Mouse (Mus musculus): ENCODE data around the gene Ube2l3. TPM values are rescaled to one million over a fixed set of nuclear protein-coding genes. Genes with fewer than 3 reads are reported as not detected.
"Not testable (repeated sequence)": the region's sequence is repeated elsewhere in the genome, so short reads cannot be mapped to it uniquely, and the experiment has no call there.

The Ube2l3 gene
- polyA plus RNA-seq, 1 experiment from 2014 or later = 310 TPM

DNA sequence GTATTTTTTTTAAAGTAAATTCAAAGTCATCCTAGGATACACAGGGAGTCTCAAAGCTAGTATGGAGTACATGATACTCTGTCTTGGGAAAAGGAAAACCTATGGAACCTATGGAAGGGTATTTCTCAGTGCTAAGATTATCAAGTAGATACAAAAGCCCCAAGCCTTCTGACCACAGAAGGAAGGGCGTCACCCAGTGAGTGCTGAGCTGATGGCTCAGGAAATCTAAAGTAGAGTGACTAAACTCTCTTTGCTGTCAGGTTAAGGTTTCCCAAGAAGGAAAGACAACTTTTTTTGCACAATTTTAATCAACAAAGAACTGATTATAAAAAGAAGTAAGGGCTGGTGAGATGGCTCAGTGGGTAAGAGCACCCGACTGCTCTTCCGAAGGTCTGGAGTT is 22.7 kb downstream of the Ube2l3 start:
- no peaks in the 10 kb centered on the region for H3K9me3 ChIP-seq (replicated peaks)
- no peak overlapping the region for H3K27ac ChIP-seq (ENCODE audit: poor library complexity, severe bottlenecking)
- H3K4me2 ChIP-seq = no peak overlapping the region
- ATAC-seq (ENCODE audit: insufficient number of reproducible peaks, low FRiP score) = no peak
- H3K9ac ChIP-seq = no peak overlapping the region
- no peak overlapping the region for H3K4me3 ChIP-seq
- WGBS = 86% methylated on average over 3 of the region's 3 CpGs
- no peaks in the 10 kb centered on the region for H3K27me3 ChIP-seq (replicated peaks)
- H3K4me1 ChIP-seq (replicated peaks) = peaks cover 24% of the 10 kb centered on the region
- peaks cover 30% of the 10 kb centered on the region for H3K36me3 ChIP-seq

DNA sequence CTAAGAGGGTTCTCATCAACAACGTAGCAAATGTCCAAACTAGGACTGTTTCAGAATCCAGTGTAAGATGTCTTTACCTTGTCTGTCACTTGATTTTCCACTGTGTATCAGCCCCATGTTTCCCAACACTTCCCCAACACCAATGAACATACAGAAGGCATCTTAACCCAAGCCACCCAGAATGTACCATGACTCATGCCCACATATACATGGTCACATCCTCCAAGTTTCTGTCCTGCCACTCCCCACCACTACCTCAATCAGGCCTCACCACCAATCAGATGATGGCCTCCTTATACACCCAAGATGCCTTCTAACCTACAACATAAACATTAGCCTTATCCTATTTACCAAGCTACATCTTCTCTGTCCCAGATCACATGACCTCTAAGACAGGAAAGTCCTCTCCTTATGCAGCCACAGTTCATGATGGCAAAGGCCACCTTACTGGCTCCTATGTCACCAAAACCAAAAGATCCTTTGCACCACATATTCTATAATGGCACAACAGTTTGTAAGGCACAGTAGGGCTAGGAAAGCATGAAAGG is 24.8 kb downstream of the Ube2l3 start:
- no peak overlapping the region for H3K4me2 ChIP-seq
- H3K27ac ChIP-seq (ENCODE audit: poor library complexity, severe bottlenecking) = no peak overlapping the region
- H3K9ac ChIP-seq = no peak overlapping the region
- peaks cover 38% of the 10 kb centered on the region for H3K36me3 ChIP-seq
- no peak for ATAC-seq (ENCODE audit: insufficient number of reproducible peaks, low FRiP score)
- no peaks in the 10 kb centered on the region for H3K9me3 ChIP-seq (replicated peaks)
- no peak overlapping the region for H3K4me3 ChIP-seq
- H3K27me3 ChIP-seq (replicated peaks) = no peaks in the 10 kb centered on the region
- peaks cover 22% of the 10 kb centered on the region for H3K4me1 ChIP-seq (replicated peaks)
- 89% methylated on average over 1 of the region's 1 CpGs for WGBS

DNA sequence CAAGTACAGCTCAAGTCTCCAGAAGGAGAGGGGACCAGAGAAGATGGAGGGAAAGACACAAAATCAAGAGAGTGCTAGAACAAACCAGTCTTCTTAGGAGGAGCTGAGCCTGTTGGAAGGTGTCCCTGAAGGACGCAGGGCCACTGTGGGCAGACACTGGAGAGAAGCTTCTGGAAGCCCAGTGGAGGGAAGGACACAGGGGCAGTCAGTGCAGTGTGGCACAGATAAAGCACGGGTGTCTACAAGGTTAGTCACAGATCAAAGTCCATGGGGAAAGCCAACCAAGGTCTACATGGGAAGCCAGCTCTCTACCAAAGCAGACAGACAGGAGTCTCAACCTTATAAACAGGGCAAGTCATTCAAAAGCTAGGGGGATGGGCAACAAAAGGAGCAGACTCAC is 26.7 kb downstream of the Ube2l3 start:
- H3K4me3 ChIP-seq = no peak overlapping the region
- no peak overlapping the region for H3K27ac ChIP-seq (ENCODE audit: poor library complexity, severe bottlenecking)
- whole genome bisulfite sequencing = 78% methylated on average over 2 of the region's 2 CpGs
- no peak for ATAC-seq (ENCODE audit: insufficient number of reproducible peaks, low FRiP score)
- H3K9ac ChIP-seq = no peak overlapping the region
- H3K27me3 ChIP-seq (replicated peaks) = no peaks in the 10 kb centered on the region
- no peak overlapping the region for H3K4me2 ChIP-seq
- no peaks in the 10 kb centered on the region for H3K9me3 ChIP-seq (replicated peaks)
- peaks cover 7% of the 10 kb centered on the region for H3K4me1 ChIP-seq (replicated peaks)
- H3K36me3 ChIP-seq = peaks cover 54% of the 10 kb centered on the region

DNA sequence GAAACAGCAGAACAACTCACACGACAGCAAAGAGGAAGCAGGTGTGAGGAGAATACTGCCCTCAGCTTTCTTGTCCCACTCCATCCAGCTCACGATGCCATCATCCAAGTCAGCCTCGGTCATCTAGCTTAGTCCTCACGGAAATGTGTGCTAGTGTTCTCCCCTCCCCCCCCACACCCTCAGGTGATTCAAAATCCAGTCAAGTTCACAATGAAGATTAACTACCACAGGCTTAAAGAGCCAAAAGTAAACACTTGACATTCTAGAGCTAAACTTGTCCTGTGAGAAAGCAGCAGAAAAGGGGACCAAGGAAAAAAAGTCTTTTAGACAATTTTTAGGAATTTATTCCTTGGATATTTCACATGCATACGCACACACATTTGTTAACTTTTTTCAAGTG is 34.4 kb downstream of the Ube2l3 start:
- Histone ChIP-seq H3K36me3 (peaks cover 68% of the 10 kb centered on the region), H3K9me3 (replicated peaks) (no peaks in the 10 kb centered on the region), H3K9ac (no peak overlapping the region), H3K4me1 (replicated peaks) (no peaks in the 10 kb centered on the region), H3K27me3 (replicated peaks) (no peaks in the 10 kb centered on the region), H3K4me2 (no peak overlapping the region), H3K4me3 (no peak overlapping the region), H3K27ac (ENCODE audit: poor library complexity, severe bottlenecking) (no peak overlapping the region)
- no peak for ATAC-seq (ENCODE audit: insufficient number of reproducible peaks, low FRiP score)
- 91% methylated on average over 5 of the region's 5 CpGs for WGBS

DNA sequence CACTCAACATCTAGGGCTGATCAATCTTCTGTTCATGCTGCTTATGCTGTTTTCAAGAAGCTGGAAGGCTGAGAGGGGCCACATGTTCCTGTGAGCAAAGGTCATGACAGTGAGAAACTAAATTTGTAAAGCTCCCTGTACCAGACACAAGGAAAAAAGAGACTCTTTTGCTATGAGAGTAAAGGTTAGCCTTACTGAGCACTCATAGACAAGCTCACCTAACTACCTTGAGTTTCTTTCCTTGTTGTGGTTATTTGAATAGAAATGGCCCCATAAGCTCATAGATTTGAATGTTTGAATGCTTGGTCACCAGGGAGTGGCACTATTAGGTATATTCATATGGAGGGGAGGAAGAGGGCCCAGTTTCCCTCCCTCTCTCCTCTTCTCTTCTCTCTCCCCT is 35.3 kb downstream of the Ube2l3 start:
- no peaks in the 10 kb centered on the region for H3K4me1 ChIP-seq (replicated peaks)
- H3K4me3 ChIP-seq = no peak overlapping the region
- H3K9ac ChIP-seq = no peak overlapping the region
- no peak for ATAC-seq (ENCODE audit: insufficient number of reproducible peaks, low FRiP score)
- H3K9me3 ChIP-seq (replicated peaks) = no peaks in the 10 kb centered on the region
- H3K27me3 ChIP-seq (replicated peaks) = no peaks in the 10 kb centered on the region
- no peak overlapping the region for H3K4me2 ChIP-seq
- H3K27ac ChIP-seq (ENCODE audit: poor library complexity, severe bottlenecking) = no peak overlapping the region
- peaks cover 60% of the 10 kb centered on the region for H3K36me3 ChIP-seq

DNA sequence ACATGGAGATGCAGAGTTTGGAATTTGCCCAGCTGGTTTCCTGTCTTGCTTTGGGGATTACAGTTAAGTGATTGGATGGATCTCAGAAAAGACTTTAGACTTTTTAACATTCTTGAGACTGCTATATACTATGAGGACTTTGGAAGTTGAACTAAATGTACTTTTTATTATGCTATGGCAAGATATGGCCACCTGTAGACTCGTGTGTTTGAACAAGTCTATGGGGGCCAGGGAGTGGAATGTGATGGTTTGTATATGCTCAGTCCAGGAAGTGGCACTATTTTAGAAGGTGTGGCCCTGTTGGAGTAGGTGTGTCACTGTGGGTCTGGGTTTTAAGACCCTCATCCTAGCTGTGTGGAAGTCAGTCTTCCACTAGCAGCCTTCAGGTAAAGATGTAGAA is 37.0 kb downstream of the Ube2l3 start:
- peaks cover 52% of the 10 kb centered on the region for H3K36me3 ChIP-seq
- not testable (repeated sequence) for H3K9me3 ChIP-seq (replicated peaks); H3K27ac ChIP-seq (ENCODE audit: poor library complexity, severe bottlenecking); H3K4me1 ChIP-seq (replicated peaks); H3K27me3 ChIP-seq (replicated peaks); H3K4me2 ChIP-seq; ATAC-seq (ENCODE audit: insufficient number of reproducible peaks, low FRiP score); H3K9ac ChIP-seq; H3K4me3 ChIP-seq
- 86% methylated on average over 1 of the region's 1 CpGs for WGBS

DNA sequence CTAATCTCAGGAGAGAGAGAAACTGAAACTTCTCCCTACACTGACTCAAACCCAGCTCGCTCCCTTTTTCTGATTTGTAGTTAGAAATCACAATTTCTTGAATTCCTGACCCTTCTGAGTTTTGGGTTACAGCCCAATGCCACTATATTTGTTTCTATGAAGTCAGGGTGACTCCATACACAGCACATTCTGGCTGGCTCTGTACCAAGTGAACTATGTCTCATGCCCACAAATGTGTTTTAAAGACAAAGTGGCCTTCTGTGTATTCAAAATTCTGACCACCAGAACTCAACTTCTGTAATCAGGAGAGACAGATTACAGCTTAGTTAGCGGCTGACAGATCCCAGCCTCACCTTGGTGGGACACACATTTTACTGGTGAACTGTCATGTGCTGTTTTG is 48.1 kb downstream of the Ube2l3 start:
- no peak overlapping the region for H3K4me2 ChIP-seq
- H3K9me3 ChIP-seq (replicated peaks) = no peaks in the 10 kb centered on the region
- no peak for ATAC-seq (ENCODE audit: insufficient number of reproducible peaks, low FRiP score)
- 70% methylated on average over 2 of the region's 2 CpGs for WGBS
- no peak overlapping the region for H3K9ac ChIP-seq
- H3K4me1 ChIP-seq (replicated peaks) = peaks cover 4% of the 10 kb centered on the region; the same call in 1 of the 2 replicates
- peaks cover 69% of the 10 kb centered on the region for H3K36me3 ChIP-seq
- no peak overlapping the region for H3K4me3 ChIP-seq
- no peaks in the 10 kb centered on the region for H3K27me3 ChIP-seq (replicated peaks)
- H3K27ac ChIP-seq (ENCODE audit: poor library complexity, severe bottlenecking) = no peak overlapping the region

DNA sequence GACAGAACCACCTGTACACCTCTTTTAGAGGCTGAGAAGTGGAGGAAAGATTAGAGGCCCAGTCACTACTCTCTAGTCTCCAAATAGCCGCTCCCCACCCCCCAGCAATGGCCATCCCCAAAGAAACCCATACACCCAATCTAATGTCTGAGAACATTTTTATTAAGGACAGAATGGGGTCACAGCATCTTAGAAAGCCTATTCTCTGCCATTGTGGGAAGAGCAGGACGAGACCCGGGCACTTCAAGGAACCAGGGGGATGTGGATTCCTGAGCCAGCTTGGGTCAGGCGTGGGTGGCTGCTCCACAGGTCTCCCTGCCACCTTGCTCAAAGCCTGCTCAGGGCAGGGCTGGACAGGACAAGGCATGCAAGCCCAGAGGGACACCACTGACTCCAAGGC is 50.6 kb downstream of the Ube2l3 start:
- no peak for ATAC-seq (ENCODE audit: insufficient number of reproducible peaks, low FRiP score)
- Histone ChIP-seq H3K4me2 (no peak overlapping the region), H3K27ac (ENCODE audit: poor library complexity, severe bottlenecking) (no peak overlapping the region), H3K27me3 (replicated peaks) (no peaks in the 10 kb centered on the region), H3K9me3 (replicated peaks) (no peaks in the 10 kb centered on the region), H3K36me3 (peaks cover 46% of the 10 kb centered on the region), H3K9ac (no peak overlapping the region), H3K4me3 (no peak overlapping the region), H3K4me1 (replicated peaks) (peaks cover 16% of the 10 kb centered on the region)
- 80% methylated on average over 4 of the region's 4 CpGs for WGBS

DNA sequence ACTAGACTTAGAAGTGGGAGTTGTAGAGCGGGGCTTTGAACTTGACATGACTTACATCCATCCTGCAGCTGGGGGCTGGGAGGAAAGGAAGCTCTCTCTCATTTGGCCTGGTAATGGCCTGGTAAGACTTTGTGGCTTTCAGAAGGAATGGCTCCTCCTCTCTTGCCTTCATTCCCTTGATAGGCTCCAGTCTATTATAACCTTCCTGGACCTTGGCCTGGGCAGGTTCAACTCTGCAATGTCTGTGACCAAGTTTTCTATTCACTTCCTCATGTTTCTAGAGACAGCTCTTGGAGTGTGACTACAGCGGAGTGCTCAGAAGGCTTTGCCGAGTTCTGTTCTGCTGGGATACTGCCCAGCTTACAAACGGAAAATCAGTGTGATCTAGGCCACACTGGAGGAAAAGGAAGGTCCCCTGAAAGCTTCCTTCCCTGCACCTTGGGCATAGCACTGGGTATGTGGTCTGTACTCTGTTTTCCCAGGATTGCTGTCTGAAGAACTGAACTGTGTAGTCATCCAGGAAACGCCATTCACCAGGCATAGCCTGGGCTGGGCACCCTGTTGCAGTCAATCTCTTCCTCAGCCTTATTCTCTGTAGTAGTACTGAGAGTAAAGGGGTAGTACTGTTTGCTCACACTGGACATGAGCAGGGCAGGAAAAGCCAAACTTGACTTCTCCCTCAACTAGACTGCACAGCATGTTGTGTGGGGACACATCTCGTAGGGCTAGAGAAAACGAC is 51.8 kb downstream of the Ube2l3 start:
- no peak for ATAC-seq (ENCODE audit: insufficient number of reproducible peaks, low FRiP score)
- peaks cover 37% of the 10 kb centered on the region for H3K36me3 ChIP-seq
- 82% methylated on average over 7 of the region's 7 CpGs for WGBS
- H3K4me1 ChIP-seq (replicated peaks) = peaks cover 16% of the 10 kb centered on the region
- no peaks in the 10 kb centered on the region for H3K9me3 ChIP-seq (replicated peaks)
- H3K27ac ChIP-seq (ENCODE audit: poor library complexity, severe bottlenecking) = no peak overlapping the region
- H3K9ac ChIP-seq = no peak overlapping the region
- no peaks in the 10 kb centered on the region for H3K27me3 ChIP-seq (replicated peaks)
- no peak overlapping the region for H3K4me3 ChIP-seq
- no peak overlapping the region for H3K4me2 ChIP-seq

DNA sequence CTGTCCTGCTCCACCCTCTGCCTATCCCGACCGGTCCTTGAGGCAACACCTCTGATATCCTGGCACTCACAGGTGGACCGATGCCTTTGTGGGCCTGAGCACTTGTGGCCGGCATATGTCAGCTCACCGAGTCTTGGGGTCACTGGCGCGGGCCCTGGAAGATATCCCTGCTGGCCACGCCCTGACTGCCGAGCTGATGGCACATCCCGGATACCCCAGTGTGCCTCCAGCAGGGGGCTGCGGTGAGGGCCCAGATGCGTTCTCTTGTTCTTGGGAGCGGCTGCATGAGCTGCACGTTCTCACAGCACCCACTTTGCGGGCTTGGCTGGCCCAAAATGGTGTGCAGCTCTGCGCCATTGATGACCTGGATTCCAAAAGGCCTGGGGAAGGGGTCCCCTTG is 54.4 kb downstream of the Ube2l3 start:
- 9% methylated on average over 16 of the region's 16 CpGs for WGBS

DNA sequence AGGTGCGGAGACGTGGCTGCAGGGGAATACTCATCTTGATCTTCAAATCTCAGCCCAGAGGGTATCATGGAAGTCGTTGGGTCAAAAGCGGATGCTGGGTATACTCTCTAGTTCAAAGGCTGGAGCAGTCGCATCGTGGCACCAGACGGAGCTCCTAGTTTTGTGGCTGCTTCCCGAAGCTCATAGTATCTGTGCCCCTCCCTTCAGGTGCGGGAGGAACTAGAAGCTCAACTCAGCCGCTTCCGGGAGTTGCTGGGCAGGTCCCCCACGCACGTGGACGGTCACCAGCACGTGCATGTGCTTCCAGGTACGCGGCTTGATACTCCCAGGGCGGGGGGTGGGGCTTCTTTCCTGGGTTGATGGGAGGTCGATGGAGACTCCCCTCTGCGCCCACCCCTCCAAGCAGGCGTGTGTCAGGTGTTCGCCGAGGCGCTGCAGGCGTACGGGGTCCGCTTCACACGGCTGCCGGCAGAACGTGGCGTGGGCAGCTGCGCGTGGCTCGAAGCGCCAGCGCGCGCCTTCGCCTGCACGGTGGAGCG is 55.0 kb downstream of the Ube2l3 start:
- Histone ChIP-seq H3K9me3 (replicated peaks) (no peaks in the 10 kb centered on the region), H3K27ac (ENCODE audit: poor library complexity, severe bottlenecking) (no peak overlapping the region), H3K4me2 (peak overlapping the region; percentile 78), H3K4me1 (replicated peaks) (peaks cover 12% of the 10 kb centered on the region), H3K27me3 (replicated peaks) (no peaks in the 10 kb centered on the region), H3K4me3 (peak overlapping the region; percentile 47), H3K36me3 (peaks cover 8% of the 10 kb centered on the region), H3K9ac (peak overlapping the region; percentile 59)
- under 1% methylated on average over 41 of the region's 41 CpGs for WGBS
- ATAC-seq (ENCODE audit: insufficient number of reproducible peaks, low FRiP score) = 0 out of 2 replicates have a peak, but pooled peaks have one; percentile 12

More for the DNA sequence above, 54.4 kb downstream of the Ube2l3 start:
- peaks cover 12% of the 10 kb centered on the region for H3K4me1 ChIP-seq (replicated peaks)
- H3K4me2 ChIP-seq = peak overlapping the region; percentile 78
- H3K9me3 ChIP-seq (replicated peaks) = no peaks in the 10 kb centered on the region
- H3K9ac ChIP-seq = no peak overlapping the region
- peak; percentile 30; the same call in 1 of the 2 replicates for ATAC-seq (ENCODE audit: insufficient number of reproducible peaks, low FRiP score)
- peak overlapping the region; percentile 47 for H3K4me3 ChIP-seq
- peaks cover 15% of the 10 kb centered on the region for H3K36me3 ChIP-seq
- no peaks in the 10 kb centered on the region for H3K27me3 ChIP-seq (replicated peaks)
- H3K27ac ChIP-seq (ENCODE audit: poor library complexity, severe bottlenecking) = no peak overlapping the region

All from heart, embryonic 12.5 days (tissue).